Mouse (Mus musculus) T-helper 17 cell (primary cell): ENCODE measurements around the gene Cdkn2d.
"Not testable (repeated sequence)": the region's sequence is repeated elsewhere in the genome, so short reads cannot be mapped to it uniquely, and the experiment has no call there.

Experiments
- in situ Hi-C, 2 experiments: fragments of 300-600 bp; cut with MboI, MseI; formaldehyde crosslinking; loops; 1 replicate in 1 of 2; 2 replicates in 1 of 2; pipeline ENCODE4 v1.15.1; 2025; ENCODE audit warnings: high pct_unique_total_duplicates in 2 of 2

The Cdkn2d gene

GRCm38 (mm10) chr9:21276307-21276706 is 14.9 kb downstream of the Cdkn2d start:
- in situ Hi-C loops = no loop called here

GRCm38 (mm10) chr9:21275727-21276126 is 15.5 kb downstream of the Cdkn2d start:
- in situ Hi-C loops = no loop called here

- in situ Hi-C loops = no loop called here
These were observed 16.0 kb downstream of the Cdkn2d start for GRCm38 (mm10) chr9:21275013-21275710.

- in situ Hi-C loops = no loop called here
These were observed 16.9 kb downstream of the Cdkn2d start for GRCm38 (mm10) chr9:21274336-21274735.

GRCm38 (mm10) chr9:21273520-21274228 is 17.5 kb downstream of the Cdkn2d start:
- in situ Hi-C loops = no loop called here

GRCm38 (mm10) chr9:21273094-21273493 is 18.1 kb downstream of the Cdkn2d start:
- in situ Hi-C loops = no loop called here

GRCm38 (mm10) chr9:21272391-21272790 is 18.8 kb downstream of the Cdkn2d start:
- in situ Hi-C loops = no loop called here

- in situ Hi-C loops = not testable (repeated sequence)
These were observed 21.6 kb downstream of the Cdkn2d start for GRCm38 (mm10) chr9:21269590-21269989.

GRCm38 (mm10) chr9:21268305-21268704 is 22.9 kb downstream of the Cdkn2d start:
- in situ Hi-C loops = no loop called here

- in situ Hi-C loops = no loop called here
These were observed 24.3 kb downstream of the Cdkn2d start for GRCm38 (mm10) chr9:21266889-21267288.

GRCm38 (mm10) chr9:21265611-21266010 is 25.6 kb downstream of the Cdkn2d start:
- in situ Hi-C loops = no loop called here

- in situ Hi-C loops = no loop called here
These were observed 26.1 kb downstream of the Cdkn2d start, which contains the start of gene Atg4d for GRCm38 (mm10) chr9:21265000-21265561. Gene Atg4d, plus strand, starts transcription at chr9:21265293.

GRCm38 (mm10) chr9:21264272-21264999 is 26.8 kb downstream of the Cdkn2d start:
- in situ Hi-C loops = no loop called here

GRCm38 (mm10) chr9:21261831-21262230 is 29.4 kb downstream of the Cdkn2d start:
- in situ Hi-C loops = no loop called here

GRCm38 (mm10) chr9:21260491-21261040 is 30.6 kb downstream of the Cdkn2d start:
- in situ Hi-C loops = no loop called here

- in situ Hi-C loops = not testable (repeated sequence)
These were observed 34.9 kb downstream of the Cdkn2d start for GRCm38 (mm10) chr9:21256349-21256748.

- in situ Hi-C loops = no loop called here
These were observed 36.5 kb downstream of the Cdkn2d start for GRCm38 (mm10) chr9:21254690-21255089.

- in situ Hi-C loops = no loop called here
These were observed 40.0 kb downstream of the Cdkn2d start for GRCm38 (mm10) chr9:21251116-21251735.

GRCm38 (mm10) chr9:21250509-21250908 is 40.7 kb downstream of the Cdkn2d start:
- in situ Hi-C loops = no loop called here

GRCm38 (mm10) chr9:21249629-21250508 is 41.3 kb downstream of the Cdkn2d start:
- in situ Hi-C loops = no loop called here
